Mouse (Mus musculus) right cerebral cortex, postnatal 36 days (tissue): ENCODE results near the gene Tubg1.

Source experiments
- DNase-seq, 2 experiments: peaks; one replicate each; pipeline ENCODE4 v3.0.0; 2022; ENCODE audit warnings: low spot score in 2 of 2, mixed read lengths in 1 of 2

Tubg1 gene

DNA sequence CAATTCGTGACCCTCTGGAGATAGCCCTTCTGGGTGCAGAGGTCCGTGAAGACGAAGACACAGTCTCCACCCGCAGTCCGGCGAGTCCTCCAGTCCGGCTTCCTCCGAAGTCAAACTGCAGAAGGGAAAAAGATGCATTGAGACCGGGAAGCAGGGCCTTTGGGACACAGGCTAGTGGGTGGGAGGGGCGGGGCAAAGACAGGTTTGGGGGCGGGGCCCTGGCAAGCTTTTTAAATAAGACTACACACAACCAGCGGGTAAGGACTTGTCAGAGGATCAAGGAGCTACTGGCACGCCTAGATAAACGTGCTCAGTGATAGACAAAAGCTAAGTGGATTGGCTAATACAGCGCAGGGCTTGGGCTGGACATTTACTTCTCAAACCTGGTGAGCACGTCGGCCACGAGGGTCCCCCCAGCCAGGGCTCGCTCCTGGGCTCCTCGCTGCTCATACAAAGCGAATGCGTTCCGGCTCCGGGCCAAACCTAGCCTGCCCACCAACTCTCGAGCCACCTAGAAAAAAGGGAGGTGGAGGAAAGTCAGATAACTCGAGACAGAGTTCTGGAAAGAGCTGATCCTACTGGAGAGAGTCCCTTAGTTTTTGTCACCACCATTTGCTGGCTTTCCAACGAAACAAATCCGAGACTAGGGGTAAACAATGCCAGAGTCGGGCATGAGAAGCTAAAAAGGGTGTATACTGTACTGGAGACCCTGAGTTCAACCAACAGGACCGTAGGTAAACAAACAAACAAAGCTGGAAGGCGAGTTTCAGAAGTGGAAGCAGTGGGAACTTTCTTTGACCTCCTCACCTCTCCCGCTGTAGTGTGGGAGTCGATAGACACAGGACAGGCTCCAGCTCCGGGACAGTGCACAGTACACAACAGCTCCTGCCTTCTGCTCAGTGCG, 45.2 kb downstream of the Tubg1 start:
- DNase-seq = no peak

DNA sequence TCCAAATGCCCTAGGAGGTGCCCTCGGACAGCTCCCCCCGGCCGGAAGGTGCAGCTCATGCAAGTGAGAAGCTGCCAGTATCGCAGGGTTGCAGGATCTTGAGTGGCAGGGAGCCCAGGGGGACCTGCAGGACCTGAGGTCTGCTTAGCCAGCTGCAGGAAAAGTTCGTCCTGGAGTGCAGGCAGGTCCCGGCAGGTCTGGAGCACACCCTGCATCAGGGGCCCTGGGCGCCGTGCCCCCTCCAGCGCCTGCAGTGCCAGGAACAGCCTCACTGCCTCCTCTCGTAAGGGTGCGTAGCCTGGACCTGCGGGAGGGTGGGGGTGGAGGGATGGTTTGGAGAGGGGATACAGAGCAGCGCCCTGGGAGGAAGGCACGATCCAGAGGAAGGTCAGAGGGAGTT, 46.6 kb downstream of the Tubg1 start:
- DNase-seq = no peak

- DNase-seq = no peak
Measured at GRCm38 (mm10) chr11:101167211-101167962, 47.6 kb downstream of the Tubg1 start.

DNA sequence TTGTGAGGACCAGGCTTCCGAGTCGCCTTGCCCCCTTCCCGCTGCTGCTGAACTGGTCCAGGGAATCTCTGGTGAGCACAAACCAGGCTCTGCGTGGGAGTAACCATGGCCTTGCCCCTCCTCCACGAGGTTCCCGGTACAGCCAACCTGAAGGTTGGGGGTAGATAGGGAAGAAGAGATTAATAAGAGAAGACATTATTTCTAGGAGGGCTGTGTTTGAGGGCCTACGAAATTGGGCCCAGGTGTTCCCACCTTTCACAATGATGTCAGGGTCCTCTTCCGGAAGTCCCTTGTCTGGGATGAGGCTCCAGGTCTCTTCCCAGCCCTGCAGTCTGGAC, 48.2 kb downstream of the Tubg1 start:
- no peak for DNase-seq

DNA sequence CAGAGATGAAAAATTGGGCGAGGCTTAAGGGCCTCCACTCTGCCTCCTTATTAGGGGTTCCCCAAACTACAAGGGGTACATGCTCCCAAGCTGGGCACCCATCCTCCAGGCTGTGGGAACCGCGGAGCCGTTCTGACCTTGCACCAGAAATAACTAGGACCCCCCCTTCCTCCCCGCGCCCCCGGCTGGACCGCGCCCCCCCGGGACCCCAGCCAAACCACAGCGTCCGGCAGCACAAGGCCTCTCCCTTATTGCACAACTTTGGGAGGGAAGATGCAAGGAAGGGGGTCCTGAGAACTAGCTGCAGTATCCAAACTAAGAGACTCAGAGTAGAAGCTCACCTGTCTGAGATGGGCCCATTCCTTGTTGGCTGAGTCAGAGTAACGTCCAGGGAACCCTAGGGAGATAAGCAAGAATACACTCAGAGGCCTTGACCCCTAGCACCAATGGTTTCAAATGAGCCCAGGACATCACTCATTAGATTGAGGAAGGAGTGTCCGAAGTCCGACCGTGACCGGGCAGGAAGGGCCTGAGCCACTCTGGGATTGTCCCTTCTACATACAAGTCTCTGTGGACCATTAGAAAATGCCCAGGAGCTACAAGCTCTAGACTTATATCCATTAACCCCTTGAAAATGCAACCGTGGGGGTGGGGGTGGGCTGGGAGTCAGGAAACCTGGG, 48.7 kb downstream of the Tubg1 start:
- no peak for DNase-seq

DNA sequence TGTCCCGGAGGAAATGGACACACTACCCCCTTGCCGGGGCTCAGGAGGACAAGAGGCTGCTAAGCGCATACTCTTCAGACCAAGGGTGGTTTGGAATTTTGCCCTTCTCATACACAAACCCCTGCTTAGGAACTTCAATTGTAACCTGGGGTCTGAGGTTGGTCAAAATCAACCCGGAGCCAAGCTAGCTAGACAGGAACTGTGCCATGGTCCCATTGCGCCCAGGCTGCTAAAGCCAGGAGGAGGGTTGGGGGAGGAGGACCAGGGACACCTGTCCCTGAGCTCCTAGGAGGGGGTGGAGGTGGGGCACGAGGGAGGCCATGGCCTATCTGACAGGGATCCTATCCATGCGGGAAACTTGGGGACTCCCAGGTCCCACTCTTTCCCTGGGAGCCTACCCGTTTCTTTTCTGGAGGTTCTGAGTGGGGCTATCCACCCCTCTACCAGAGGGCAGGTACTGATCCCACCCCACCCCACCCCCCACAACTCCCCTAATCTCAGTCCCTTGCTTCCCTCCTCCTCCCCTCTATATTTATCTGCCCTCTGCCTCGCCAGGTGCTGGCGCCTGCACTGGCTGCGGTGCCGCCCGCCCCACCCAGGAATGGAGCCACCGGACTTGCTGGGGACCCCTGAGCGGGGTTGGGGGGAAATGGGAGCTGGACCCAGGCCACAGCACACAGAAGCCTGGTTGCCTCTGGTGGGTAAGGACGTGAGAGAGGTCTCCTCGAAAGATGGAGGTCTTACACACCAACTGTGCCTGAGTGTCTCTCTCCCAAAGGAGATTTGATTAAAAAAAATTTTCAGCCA, 49.8 kb downstream of the Tubg1 start:
- DNase-seq = no peak

- no peak for DNase-seq
Measured at GRCm38 (mm10) chr11:101170354-101170810, 50.6 kb downstream of the Tubg1 start, which contains the start of gene Cntnap1. Gene Cntnap1, plus strand, starts transcription at chr11:101170523.

GRCm38 (mm10) chr11:101170811-101171610, 51.3 kb downstream of the Tubg1 start, which contains the start of gene Plekhh3:
Gene Plekhh3, minus strand, starts transcription at chr11:101171351.
- DNase-seq = peak; percentile 95 to 98

DNA sequence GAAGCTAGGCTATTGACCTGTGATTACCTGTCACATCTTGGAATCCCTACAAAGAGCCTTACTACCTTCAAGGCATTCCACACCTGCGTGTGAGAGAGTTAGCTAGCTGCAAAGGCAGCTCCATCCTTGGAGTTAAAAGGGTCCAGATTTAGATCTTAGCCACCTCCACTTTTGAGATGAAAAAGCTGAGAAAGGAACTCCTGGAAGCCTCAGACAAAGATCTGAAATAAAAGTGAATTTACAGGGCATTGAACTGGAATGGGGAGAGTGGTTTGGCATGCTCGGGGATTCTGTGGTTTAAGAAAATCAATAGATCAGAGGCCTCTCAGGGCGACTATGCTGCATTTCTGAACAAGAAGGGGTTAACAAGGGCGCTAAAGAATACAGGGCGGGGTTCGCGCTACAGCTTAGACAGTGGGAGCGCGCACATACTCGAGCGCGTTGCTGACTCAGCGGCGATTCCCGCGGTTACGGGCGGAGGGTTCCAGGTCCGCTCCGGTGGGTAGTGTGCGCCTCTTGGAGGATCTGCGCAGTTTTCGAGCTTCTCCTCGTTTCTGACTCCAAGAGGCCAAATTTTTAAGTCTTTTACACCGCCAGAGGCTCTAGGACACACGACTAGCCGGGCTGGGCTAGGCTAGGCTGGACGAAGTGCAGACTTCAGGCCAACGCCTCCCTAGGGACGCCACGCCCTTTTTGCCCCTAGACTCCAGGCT, 52.1 kb downstream of the Tubg1 start:
- no peak for DNase-seq

DNA sequence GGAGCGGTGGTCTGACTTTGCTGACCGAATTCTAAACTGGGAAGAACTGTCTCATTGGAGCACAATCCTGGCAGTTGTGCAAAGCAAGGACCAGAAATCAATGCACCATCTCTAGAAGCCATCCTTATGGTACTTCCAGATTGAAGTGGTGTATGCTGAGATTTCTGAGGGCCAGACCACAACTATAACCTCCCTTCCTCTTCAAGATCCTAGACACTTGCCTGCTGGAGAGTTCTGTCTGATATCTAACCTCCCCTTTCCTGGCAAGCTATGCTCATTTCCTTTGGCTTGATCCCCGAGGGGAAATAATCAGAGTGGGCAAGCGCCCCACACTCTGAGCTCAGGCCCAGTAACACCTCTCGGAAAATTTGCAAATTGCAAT, 52.7 kb downstream of the Tubg1 start:
- DNase-seq = no peak

DNA sequence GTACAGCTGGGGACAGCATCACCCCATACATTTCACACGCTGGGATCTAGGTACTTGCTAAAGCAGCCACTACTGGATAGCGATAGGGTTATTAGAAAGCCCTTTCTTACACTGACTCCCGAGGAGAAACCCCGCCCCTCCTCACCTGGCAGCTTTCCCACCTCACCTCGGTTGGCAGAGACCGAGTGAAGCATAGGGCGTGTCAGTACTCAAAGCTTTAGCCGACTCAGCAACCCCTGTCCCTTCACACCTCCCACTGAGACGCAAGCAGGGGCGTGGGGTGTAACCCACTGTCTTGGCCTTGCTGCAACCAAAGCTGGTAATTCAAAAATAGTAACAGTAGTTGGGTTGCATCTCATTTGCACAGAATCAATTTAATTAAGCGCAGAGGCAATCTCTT, 53.4 kb downstream of the Tubg1 start:
- DNase-seq = no peak

DNA sequence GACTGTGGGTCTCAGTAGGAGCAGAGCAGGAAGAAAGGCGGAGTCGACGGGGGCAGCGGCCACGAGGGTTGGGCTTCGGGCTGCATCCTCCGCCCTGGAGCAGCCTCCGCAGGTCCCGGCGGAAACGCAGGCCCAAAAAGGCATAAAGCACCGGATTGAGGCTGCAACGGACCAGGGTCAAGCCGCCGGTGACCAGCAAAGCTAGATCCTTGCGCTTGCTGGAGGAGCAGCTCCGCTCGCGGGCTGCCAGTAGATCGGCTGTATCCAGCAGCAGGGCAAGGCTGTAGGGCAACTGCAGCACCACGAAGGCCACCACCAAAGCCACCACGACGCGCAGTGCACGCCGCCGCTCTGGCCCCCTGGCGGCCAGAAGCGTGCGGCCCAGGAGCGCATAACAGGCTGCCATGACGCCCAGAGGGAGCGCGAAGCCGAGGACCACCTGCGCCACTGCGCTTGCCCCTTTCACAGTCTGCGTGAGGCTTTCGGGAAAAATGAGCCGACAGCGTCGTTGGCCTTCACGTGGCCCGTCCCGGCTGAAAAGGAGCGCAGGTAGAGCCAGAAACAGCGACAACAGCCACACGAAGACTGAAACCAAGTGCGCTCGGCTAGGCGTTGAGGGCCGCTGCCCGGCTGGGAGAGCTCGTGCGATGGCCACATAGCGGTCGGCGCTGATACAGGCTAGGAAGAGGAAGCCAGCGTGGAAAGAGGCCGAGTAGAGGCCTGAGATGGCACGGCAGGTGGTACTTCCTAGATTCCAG, 54.1 kb downstream of the Tubg1 start:
- DNase-seq = no peak

- no peak for DNase-seq
Measured at GRCm38 (mm10) chr11:101174389-101174745, 54.6 kb downstream of the Tubg1 start.

GRCm38 (mm10) chr11:101174851-101175628, 55.3 kb downstream of the Tubg1 start, which contains the start of gene Ccr10:
Gene Ccr10, minus strand, starts transcription at chr11:101175443.
- DNase-seq = no peak

DNA sequence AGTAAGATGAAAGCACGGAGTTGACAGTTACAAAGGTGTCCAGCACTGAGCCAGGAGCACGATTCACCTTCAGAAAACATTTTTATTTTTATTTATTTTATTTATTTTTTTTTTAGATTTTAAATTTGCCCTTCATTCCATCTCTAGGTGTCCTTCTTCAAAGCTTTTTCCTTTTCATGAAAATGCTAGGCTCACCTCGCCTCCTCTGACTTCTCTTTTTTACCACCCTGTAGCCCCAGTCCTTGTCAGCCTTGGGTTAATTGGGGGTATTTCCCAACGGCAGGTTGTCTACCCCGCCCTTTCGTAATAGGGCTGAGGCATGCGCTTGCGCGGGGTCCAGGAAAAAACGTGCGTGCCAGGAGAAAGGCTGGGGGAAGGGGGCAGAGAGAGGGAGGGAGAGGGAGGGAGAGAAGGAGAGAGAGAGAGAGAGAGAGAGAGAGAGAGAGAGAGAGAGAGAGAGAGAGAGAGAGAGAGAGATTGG, 55.9 kb downstream of the Tubg1 start:
- no peak for DNase-seq
